In the genomic region with DNA sequence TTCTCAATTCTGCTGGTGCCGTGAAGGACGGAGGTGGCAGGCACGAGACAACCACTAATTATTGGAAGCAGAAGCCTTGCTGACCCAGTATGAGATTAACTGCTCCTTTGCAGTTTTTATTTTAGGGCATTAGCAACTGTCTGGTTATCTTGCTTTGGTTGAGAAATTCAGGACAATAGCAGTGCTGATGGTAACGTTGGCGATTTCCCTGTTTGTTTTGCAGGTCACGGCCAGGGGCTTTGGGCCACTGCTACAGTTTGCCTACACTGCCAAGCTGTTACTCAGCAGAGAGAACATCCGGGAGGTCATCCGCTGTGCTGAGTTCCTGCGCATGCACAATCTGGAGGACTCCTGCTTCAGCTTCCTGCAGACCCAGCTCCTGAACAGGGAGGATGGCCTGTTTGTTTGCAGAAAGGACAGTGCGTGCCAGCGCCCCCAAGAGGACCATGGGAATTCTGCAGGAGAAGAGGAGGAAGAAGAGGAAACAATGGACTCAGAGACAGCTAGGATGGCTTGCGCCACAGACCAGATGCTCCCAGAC, we compare ENCODE assay signal across 9 mouse cellular contexts. TPM values are rescaled to one million over a fixed set of nuclear protein-coding genes. Genes with fewer than 3 reads are reported as not detected.
DNase-seq lines count a peak whose midpoint lies in the region; ATAC-seq and TF ChIP-seq lines count a peak whose summit lies in the region.
"Had no signal": no experiment of that assay in that cellular context is flagged by ENCODE, and none has a peak within 500 bp of the region (broad histone marks: within the 10 kb centered on the region; RNA-seq: fewer than 3 reads in every experiment).

No protein-coding gene starts in this region.

- H3K4me1 ChIP-seq in forebrain, embryonic 14.5 days (ENCODE audit: control insufficient read depth, insufficient read depth, low read length), result peaks cover 5% of the 10 kb centered on the region; the same call in 1 of the 2 replicates
- H3K4me1 ChIP-seq in lung, postnatal 0 days (ENCODE audit: insufficient read depth, low read depth, low read length), result no peaks in the 10 kb centered on the region

- H3K4me2 ChIP-seq in forebrain, embryonic 14.5 days (ENCODE audit: low read length), result no peak overlapping the region
- H3K4me2 ChIP-seq in lung, postnatal 0 days (replicated peaks; ENCODE audit: low read depth, low read length), result no peak overlapping the region
- H3K4me2 ChIP-seq: limb, embryonic 13.5 days had no signal

- peaks cover 30% of the 10 kb centered on the region for H3K36me3 ChIP-seq in forebrain, embryonic 14.5 days (ENCODE audit: control insufficient read depth, insufficient read depth, low read length)
- peaks cover 10% of the 10 kb centered on the region; the same call in 1 of the 2 replicates for H3K36me3 ChIP-seq in lung, postnatal 0 days (ENCODE audit: insufficient read depth, low read length)

- WGBS in forebrain, embryonic 14.5 days, result 54% methylated on average over 12 of the region's 12 CpGs
- WGBS in lung, postnatal 0 days, result 45% methylated on average over 12 of the region's 12 CpGs

- no peak overlapping the region for H3K4me3 ChIP-seq in forebrain, embryonic 14.5 days (ENCODE audit: low read depth, low read length)
- H3K4me3 ChIP-seq in lung, postnatal 0 days (ENCODE audit: low read depth, low read length), result no peak overlapping the region
- H3K4me3 ChIP-seq: limb, embryonic 13.5 days had no signal

- peak; percentile 62 for TF ChIP-seq CTCF in lung, postnatal 0 days (IDR thresholded peaks at IDR 0.05)

- intact Hi-C loops in heart, postnatal 14 days (cut with DNase I), result no loop called here

- H3K27ac ChIP-seq in forebrain, embryonic 14.5 days (ENCODE audit: low read depth, low read length), result peak overlapping the region; percentile 63
- no peak overlapping the region for H3K27ac ChIP-seq in lung, postnatal 0 days (ENCODE audit: low read length)
- H3K27ac ChIP-seq: limb, embryonic 13.5 days had no signal

- no peak overlapping the region for H3K9ac ChIP-seq in forebrain, embryonic 14.5 days (ENCODE audit: low read length)
- no peak overlapping the region for H3K9ac ChIP-seq in lung, postnatal 0 days (replicated peaks; ENCODE audit: low read depth)
- H3K9ac ChIP-seq: limb, embryonic 13.5 days had no signal

- peak; percentile 67 for DNase-seq in ES-CJ7 (ENCODE audit: low read depth, low spot score)
- DNase-seq in adrenal gland, postnatal 25 days, result peak; percentile 54
- DNase-seq in forebrain, embryonic 14.5 days (ENCODE audit: low spot score), result peak; percentile 40
- DNase-seq in heart, postnatal 14 days, result peak; percentile 47 to 54
- peak; percentile 51 to 64 for DNase-seq in kidney, postnatal 36 days
- DNase-seq in lung, postnatal 0 days (ENCODE audit: low spot score), result peak; percentile 35
- DNase-seq in right cerebral cortex, postnatal 10 days (ENCODE audit: low spot score in 2 of 2), result peak; percentile 76 to 78

- no peaks in the 10 kb centered on the region for H3K9me3 ChIP-seq in forebrain, embryonic 14.5 days (replicated peaks; ENCODE audit: control insufficient read depth, low read length)
- no peaks in the 10 kb centered on the region for H3K9me3 ChIP-seq in lung, postnatal 0 days (ENCODE audit: low read length)
- H3K9me3 ChIP-seq: limb, embryonic 13.5 days had no signal

- no peak for TF ChIP-seq EP300 in lung, postnatal 0 days (IDR thresholded peaks at IDR 0.05)

- ATAC-seq in forebrain, embryonic 14.5 days, result 0 out of 2 replicates have a peak, but pooled peaks have one; percentile 28
- ATAC-seq in lung, postnatal 0 days, result peak; percentile 77
- no peak for ATAC-seq in erythroblast, adult 5-6 weeks (replicated peaks; ENCODE audit: low FRiP score, poor library complexity, severe bottlenecking)

- H3K27me3 ChIP-seq in forebrain, embryonic 14.5 days (replicated peaks; ENCODE audit: control insufficient read depth, insufficient read depth, low read length), result no peaks in the 10 kb centered on the region
- H3K27me3 ChIP-seq in lung, postnatal 0 days (replicated peaks; ENCODE audit: insufficient read depth, low read length), result no peaks in the 10 kb centered on the region
- H3K27me3 ChIP-seq: limb, embryonic 13.5 days had no signal

RNA-seq across cellular contexts. Expression of a gene that starts 40.9 kb away (rescaled TPM):
- not detected in 2 replicates for total RNA-seq in adrenal gland, postnatal 25 days (2021)
- not detected in 2 replicates for polyA plus RNA-seq in forebrain, embryonic 14.5 days (2014; fragmentation: Nextera tagmentation; extraction: Ambion mirVana)
- not detected for total RNA-seq in heart, postnatal 14 days (2021)
- polyA plus RNA-seq in lung, postnatal 0 days (2015; fragmentation: Nextera tagmentation; extraction: Ambion mirVana), result not detected in 2 replicates
- 2.1 TPM in 1 of 2 replicates, not detected in the other for total RNA-seq in erythroblast, adult 5-6 weeks (2015; ENCODE audit: low replicate concordance)
- not detected in 2 replicates for total RNA-seq in erythroblast, adult 5-6 weeks (2017; ENCODE audit: low replicate concordance)
- polyA plus RNA-seq: limb, embryonic 13.5 days had no signal

RNA-seq across cellular contexts. Expression of a gene that starts 53.6 kb away (rescaled TPM):
- total RNA-seq in adrenal gland, postnatal 25 days (2021), result 10.2 and 11.6 TPM in 2 replicates
- polyA plus RNA-seq in forebrain, embryonic 14.5 days (2014; fragmentation: Nextera tagmentation; extraction: Ambion mirVana), result 48.9 and 53.0 TPM in 2 replicates
- 1 to 10 TPM; 6.3 to 6.4 TPM for total RNA-seq in heart, postnatal 14 days (2021)
- 35.3 and 36.2 TPM in 2 replicates for polyA plus RNA-seq in lung, postnatal 0 days (2015; fragmentation: Nextera tagmentation; extraction: Ambion mirVana)
- total RNA-seq in erythroblast, adult 5-6 weeks (2015; ENCODE audit: low replicate concordance), result 19.0 and 19.6 TPM in 2 replicates
- total RNA-seq in erythroblast, adult 5-6 weeks (2017; ENCODE audit: low replicate concordance), result 18.8 and 26.5 TPM in 2 replicates
